In the genomic region with DNA sequence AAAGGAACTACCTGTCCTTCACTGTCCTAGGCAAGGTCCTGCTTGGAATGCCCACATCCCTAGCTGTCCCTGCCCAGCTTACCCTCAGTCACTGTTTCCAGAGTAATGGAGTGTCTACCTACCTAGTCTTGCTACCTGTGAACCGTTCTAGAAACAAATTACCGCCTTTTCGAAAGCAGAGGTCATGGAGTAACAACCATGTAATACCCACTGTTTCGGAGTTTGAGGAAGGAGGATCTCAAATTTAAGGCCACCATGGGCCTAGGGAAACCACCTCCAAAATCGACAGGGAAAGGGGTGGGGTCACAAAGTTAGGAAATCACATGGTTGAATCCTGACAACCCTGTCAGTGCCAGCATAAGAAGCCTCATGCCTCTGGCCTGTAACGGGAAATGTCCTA, we compare ENCODE assay signal across 8 mouse cellular contexts. TPM values are rescaled to one million over a fixed set of nuclear protein-coding genes. Genes with fewer than 3 reads are reported as not detected.
DNase-seq lines count a peak whose midpoint lies in the region; ATAC-seq and TF ChIP-seq lines count a peak whose summit lies in the region.

No protein-coding gene starts in this region.

- H3K27me3 ChIP-seq in heart, adult 2 months (ENCODE audit: control insufficient read depth, insufficient read depth, low read length), result no peaks in the 10 kb centered on the region
- no peaks in the 10 kb centered on the region for H3K27me3 ChIP-seq in ES-Bruce4 (ENCODE audit: control insufficient read depth, insufficient read depth, low read length, poor library complexity, severe bottlenecking)
- H3K27me3 ChIP-seq in heart, embryonic 16.5 days (ENCODE audit: control insufficient read depth, insufficient read depth, low read length), result no peaks in the 10 kb centered on the region
- no peaks in the 10 kb centered on the region for H3K27me3 ChIP-seq in liver, embryonic 15.5 days

- TF ChIP-seq POLR2A in heart, adult 2 months (IDR thresholded peaks at IDR 0.05; ENCODE audit: insufficient read depth, low read depth, low read length), result no peak
- no peak for TF ChIP-seq POLR2A in ES-Bruce4 (IDR thresholded peaks at IDR 0.05; ENCODE audit: insufficient read depth, low read length)

- no peak for ATAC-seq in heart, embryonic 16.5 days (replicated peaks; ENCODE audit: extremely low read depth, insufficient read depth, low FRiP score)
- 0 out of 2 replicates have a peak, but pooled peaks have one; percentile 0 for ATAC-seq in liver, embryonic 15.5 days (ENCODE audit: insufficient read depth)

- intact Hi-C loops in heart, adult 2 months (cut with DNase I), result no loop called here
- intact Hi-C loops in heart, postnatal 10 days (cut with DNase I), result no loop called here

- no peaks in the 10 kb centered on the region; the same call in 1 of the 2 replicates for H3K36me3 ChIP-seq in heart, adult 2 months (ENCODE audit: control insufficient read depth, insufficient read depth, low read length)
- H3K36me3 ChIP-seq in ES-Bruce4 (ENCODE audit: control insufficient read depth, insufficient read depth, low read length, poor library complexity, severe bottlenecking), result peaks cover 4% of the 10 kb centered on the region
- peaks cover 29% of the 10 kb centered on the region for H3K36me3 ChIP-seq in heart, embryonic 16.5 days (ENCODE audit: control insufficient read depth, insufficient read depth)
- H3K36me3 ChIP-seq in liver, embryonic 15.5 days (replicated peaks), result peaks cover 60% of the 10 kb centered on the region

- no peak overlapping the region; the same call in 1 of the 2 replicates for H3K27ac ChIP-seq in heart, adult 2 months
- H3K27ac ChIP-seq in ES-Bruce4 (ENCODE audit: insufficient read depth, low read length), result no peak overlapping the region
- peak overlapping the region; percentile 51 for H3K27ac ChIP-seq in heart, embryonic 16.5 days (ENCODE audit: low read length)
- peak overlapping the region; percentile 90 for H3K27ac ChIP-seq in liver, embryonic 15.5 days (replicated peaks)

- H3K9ac ChIP-seq in heart, adult 2 months (ENCODE audit: low read depth, low read length), result no peak overlapping the region
- H3K9ac ChIP-seq in ES-Bruce4 (ENCODE audit: low read depth, poor library complexity, severe bottlenecking), result no peak overlapping the region
- peak overlapping the region; percentile 76 for H3K9ac ChIP-seq in heart, embryonic 16.5 days (ENCODE audit: low read length)
- peak overlapping the region; percentile 90 for H3K9ac ChIP-seq in liver, embryonic 15.5 days

- peak overlapping the region; percentile 58; the same call in 1 of the 2 replicates for H3K4me3 ChIP-seq in heart, adult 2 months
- H3K4me3 ChIP-seq in ES-Bruce4 (ENCODE audit: low read depth, low read length), result peak overlapping the region; percentile 26
- H3K4me3 ChIP-seq in heart, embryonic 16.5 days (ENCODE audit: low read length), result peak overlapping the region; percentile 61
- peak overlapping the region; percentile 85 for H3K4me3 ChIP-seq in liver, embryonic 15.5 days (replicated peaks)

- DNase-seq in heart, adult 2 months, result no peak
- DNase-seq in heart, postnatal 10 days, result no peak
- no peak for DNase-seq in thymus, postnatal 10 days (ENCODE audit: low spot score in 2 of 2)
- no peak for DNase-seq in kidney, postnatal 4 days
- DNase-seq in urinary bladder, postnatal 14 days (ENCODE audit: low spot score), result no peak

- no peaks in the 10 kb centered on the region for H3K79me2 ChIP-seq in heart, adult 2 months (replicated peaks; ENCODE audit: control insufficient read depth, insufficient read depth, low read length)

- no peak for TF ChIP-seq CTCF in heart, adult 2 months (IDR thresholded peaks at IDR 0.05)
- TF ChIP-seq CTCF in ES-Bruce4 (IDR thresholded peaks at IDR 0.05; ENCODE audit: low read depth, low read length), result no peak

- no peaks in the 10 kb centered on the region for H3K9me3 ChIP-seq in ES-Bruce4 (replicated peaks; ENCODE audit: control insufficient read depth, insufficient read depth, low read length, poor library complexity, severe bottlenecking)
- H3K9me3 ChIP-seq in heart, embryonic 16.5 days (replicated peaks; ENCODE audit: control insufficient read depth, low read length), result no peaks in the 10 kb centered on the region
- H3K9me3 ChIP-seq in liver, embryonic 15.5 days (replicated peaks), result no peaks in the 10 kb centered on the region

- WGBS in heart, adult 2 months, result 50% methylated on average over 6 of the region's 6 CpGs
- 43% methylated on average over 6 of the region's 6 CpGs for WGBS in heart, embryonic 16.5 days
- 50% methylated on average over 6 of the region's 6 CpGs for WGBS in liver, embryonic 15.5 days (ENCODE audit: insufficient replicate concordance)

- peaks cover 7% of the 10 kb centered on the region for H3K4me1 ChIP-seq in heart, adult 2 months (ENCODE audit: control insufficient read depth, insufficient read depth, low read length)
- H3K4me1 ChIP-seq in ES-Bruce4 (ENCODE audit: control insufficient read depth, insufficient read depth, low read length), result no peaks in the 10 kb centered on the region
- peaks cover 9% of the 10 kb centered on the region for H3K4me1 ChIP-seq in heart, embryonic 16.5 days (ENCODE audit: control insufficient read depth, insufficient read depth, low read length)
- peaks cover 62% of the 10 kb centered on the region for H3K4me1 ChIP-seq in liver, embryonic 15.5 days (replicated peaks)

- H3K4me2 ChIP-seq in heart, embryonic 16.5 days (ENCODE audit: low read depth, low read length), result peak overlapping the region; percentile 90
- H3K4me2 ChIP-seq in liver, embryonic 15.5 days, result peak overlapping the region; percentile 100

- TF ChIP-seq EP300 in heart, adult 2 months (IDR thresholded peaks at IDR 0.05; ENCODE audit: insufficient read depth, low read depth, low read length), result no peak
- TF ChIP-seq EP300 in ES-Bruce4 (IDR thresholded peaks at IDR 0.05; ENCODE audit: insufficient read depth, low read depth, low read length), result no peak

RNA-seq across cellular contexts. Expression of a gene that starts 0.7 kb away (rescaled TPM):
- 1 to 10 TPM; 4.0 to 4.8 TPM for total RNA-seq in heart, adult 2 months (2021)
- polyA plus RNA-seq in heart, adult 2 months (2012; rRNA removed), result 3.5 and 4.7 TPM in 2 replicates
- 1 to 10 TPM; 4.9 to 7.4 TPM for total RNA-seq in heart, postnatal 10 days (2021)
- polyA plus RNA-seq in ES-Bruce4 (2011; ENCODE audit: insufficient read depth, insufficient read length, low read depth, missing spikeins), result 8.7 and 10.7 TPM in 2 replicates
- polyA plus RNA-seq in heart, embryonic 16.5 days (2015; fragmentation: Nextera tagmentation; extraction: Ambion mirVana), result 12.3 and 12.6 TPM in 2 replicates
- 14.9 and 16.3 TPM in 2 replicates for polyA plus RNA-seq in liver, embryonic 15.5 days (2015; fragmentation: Nextera tagmentation; extraction: Ambion mirVana)

RNA-seq across cellular contexts. Expression of a gene that starts 6.3 kb away (rescaled TPM):
- 10 to 100 TPM; 51.7 to 59.9 TPM for total RNA-seq in heart, adult 2 months (2021)
- 118 and 172 TPM in 2 replicates for polyA plus RNA-seq in heart, adult 2 months (2012; rRNA removed)
- total RNA-seq in heart, postnatal 10 days (2021), result 10 to 100 TPM; 85.1 to 90.8 TPM
- 76.6 and 85.5 TPM in 2 replicates for polyA plus RNA-seq in ES-Bruce4 (2011; ENCODE audit: insufficient read depth, insufficient read length, low read depth, missing spikeins)
- 109 and 112 TPM in 2 replicates for polyA plus RNA-seq in heart, embryonic 16.5 days (2015; fragmentation: Nextera tagmentation; extraction: Ambion mirVana)
- 25.1 and 27.3 TPM in 2 replicates for polyA plus RNA-seq in liver, embryonic 15.5 days (2015; fragmentation: Nextera tagmentation; extraction: Ambion mirVana)

RNA-seq across cellular contexts. Expression of a gene that starts 48.8 kb away (rescaled TPM):
- total RNA-seq in heart, adult 2 months (2021), result 10 to 100 TPM; 25.0 to 28.2 TPM
- 34.9 and 42.4 TPM in 2 replicates for polyA plus RNA-seq in heart, adult 2 months (2012; rRNA removed)
- 10 to 100 TPM; 22.8 to 23.6 TPM for total RNA-seq in heart, postnatal 10 days (2021)
- polyA plus RNA-seq in ES-Bruce4 (2011; ENCODE audit: insufficient read depth, insufficient read length, low read depth, missing spikeins), result 24.0 and 25.1 TPM in 2 replicates
- polyA plus RNA-seq in heart, embryonic 16.5 days (2015; fragmentation: Nextera tagmentation; extraction: Ambion mirVana), result 27.6 TPM in 2 replicates
- polyA plus RNA-seq in liver, embryonic 15.5 days (2015; fragmentation: Nextera tagmentation; extraction: Ambion mirVana), result 13.8 and 13.9 TPM in 2 replicates

RNA-seq across cellular contexts. Expression of a gene that starts 48.8 kb away (rescaled TPM):
- total RNA-seq in heart, adult 2 months (2021), result 10 to 100 TPM; 23.6 to 30.5 TPM
- 22.3 and 25.3 TPM in 2 replicates for polyA plus RNA-seq in heart, adult 2 months (2012; rRNA removed)
- total RNA-seq in heart, postnatal 10 days (2021), result 10 to 100 TPM; 39.5 to 41.7 TPM
- polyA plus RNA-seq in ES-Bruce4 (2011; ENCODE audit: insufficient read depth, insufficient read length, low read depth, missing spikeins), result 50.8 and 58.2 TPM in 2 replicates
- polyA plus RNA-seq in heart, embryonic 16.5 days (2015; fragmentation: Nextera tagmentation; extraction: Ambion mirVana), result 11.6 and 12.4 TPM in 2 replicates
- 5.5 and 8.5 TPM in 2 replicates for polyA plus RNA-seq in liver, embryonic 15.5 days (2015; fragmentation: Nextera tagmentation; extraction: Ambion mirVana)

Comparison
In these comparisons a context has a peak if more than half of its experiments do, and no peak if none do; other contexts are left out.
1. H3K27ac ChIP-seq: peak in heart, embryonic 16.5 days (single experiment) and liver, embryonic 15.5 days (single experiment); none in heart, adult 2 months (single experiment) and ES-Bruce4 (single experiment).
2. H3K9ac ChIP-seq: peak in heart, embryonic 16.5 days (single experiment) and liver, embryonic 15.5 days (single experiment); none in heart, adult 2 months (single experiment) and ES-Bruce4 (single experiment).
3. H3K4me3 ChIP-seq: peak in every context shown above with its lines; median percentile 85 in liver, embryonic 15.5 days; 61 in heart, embryonic 16.5 days; 58 in heart, adult 2 months; 26 in ES-Bruce4.